ENCODE assay signal across 8 mouse cellular contexts in genomic region chr4:135801543-135801942, GRCm38 (mm10). TPM values are rescaled to one million over a fixed set of nuclear protein-coding genes. Genes with fewer than 3 reads are reported as not detected.
DNase-seq lines count a peak whose midpoint lies in the region; ATAC-seq and TF ChIP-seq lines count a peak whose summit lies in the region.

No protein-coding gene starts in this region.

- no peak for TF ChIP-seq EP300 in ES-Bruce4 (IDR thresholded peaks at IDR 0.05; ENCODE audit: insufficient read depth, low read depth, low read length)

- H3K27me3 ChIP-seq in ES-Bruce4 (ENCODE audit: control insufficient read depth, insufficient read depth, low read length, poor library complexity, severe bottlenecking), result no peaks in the 10 kb centered on the region
- no peaks in the 10 kb centered on the region for H3K27me3 ChIP-seq in lung, embryonic 14.5 days (ENCODE audit: insufficient read depth, low read length)

- DNase-seq in brain, adult 2 months (ENCODE audit: low read depth, low spot score), result peak; percentile 85
- peak; percentile 92 to 95 for DNase-seq in heart, postnatal 10 days
- peak; percentile 76 to 90 for DNase-seq in layer of hippocampus, adult 2 months (ENCODE audit: low spot score in 2 of 2)
- DNase-seq in lung, embryonic 14.5 days, result peak; percentile 96
- peak; percentile 81 for DNase-seq in retina, postnatal 7 days (ENCODE audit: low read depth, low spot score)
- peak; percentile 76 to 88 for DNase-seq in urinary bladder, adult 18-20 months (ENCODE audit: low spot score in 2 of 2)

- H3K36me3 ChIP-seq in ES-Bruce4 (ENCODE audit: control insufficient read depth, insufficient read depth, low read length, poor library complexity, severe bottlenecking), result no peaks in the 10 kb centered on the region
- no peaks in the 10 kb centered on the region for H3K36me3 ChIP-seq in lung, embryonic 14.5 days (ENCODE audit: insufficient read depth)

- no peak overlapping the region for H3K27ac ChIP-seq in ES-Bruce4 (ENCODE audit: insufficient read depth, low read length)
- H3K27ac ChIP-seq in layer of hippocampus, adult 2 months, result no peak overlapping the region
- no peak overlapping the region for H3K27ac ChIP-seq in lung, embryonic 14.5 days (ENCODE audit: low read depth)

- intact Hi-C loops in heart, postnatal 10 days (cut with DNase I), result loop anchor here (1.0 to 5.0 kb wide), 3 partner anchors 36 to 121 kb away; partner anchors contain the start of gene Fuca1

- 21% methylated on average over 8 of the region's 8 CpGs for WGBS in lung, embryonic 14.5 days

- no peak overlapping the region for H3K4me3 ChIP-seq in ES-Bruce4 (ENCODE audit: low read depth, low read length)
- no peak overlapping the region for H3K4me3 ChIP-seq in layer of hippocampus, adult 2 months
- H3K4me3 ChIP-seq in lung, embryonic 14.5 days (ENCODE audit: low read depth, low read length), result no peak overlapping the region

- H3K4me2 ChIP-seq in lung, embryonic 14.5 days, result no peak overlapping the region

- peak; percentile 98 for TF ChIP-seq CTCF in ES-Bruce4 (IDR thresholded peaks at IDR 0.05; ENCODE audit: low read depth, low read length)
- TF ChIP-seq CTCF in layer of hippocampus, adult 2 months (conservative IDR thresholded peaks at IDR 0.05), result peak; percentile 97
- TF ChIP-seq CTCF in lung, embryonic 14.5 days (IDR thresholded peaks at IDR 0.05; ENCODE audit: low read depth), result peak; percentile 97

- no peaks in the 10 kb centered on the region for H3K9me3 ChIP-seq in ES-Bruce4 (replicated peaks; ENCODE audit: control insufficient read depth, insufficient read depth, low read length, poor library complexity, severe bottlenecking)
- H3K9me3 ChIP-seq in lung, embryonic 14.5 days (ENCODE audit: low read depth, low read length), result no peaks in the 10 kb centered on the region

- no peak overlapping the region for H3K9ac ChIP-seq in ES-Bruce4 (ENCODE audit: low read depth, poor library complexity, severe bottlenecking)
- no peak overlapping the region; the same call in 1 of the 2 replicates for H3K9ac ChIP-seq in lung, embryonic 14.5 days

- TF ChIP-seq POLR2A in ES-Bruce4 (IDR thresholded peaks at IDR 0.05; ENCODE audit: insufficient read depth, low read length), result no peak

- ATAC-seq in erythroblast, adult 5-6 weeks (replicated peaks; ENCODE audit: low FRiP score, poor library complexity, severe bottlenecking), result peak; percentile 76
- ATAC-seq in lung, embryonic 14.5 days (ENCODE audit: insufficient read depth), result peak; percentile 52; the same call in 1 of the 2 replicates

- H3K4me1 ChIP-seq in ES-Bruce4 (ENCODE audit: control insufficient read depth, insufficient read depth, low read length), result peaks cover 3% of the 10 kb centered on the region
- 0 out of 2 replicates have a peak, but pooled peaks cover 4% of the 10 kb centered on the region for H3K4me1 ChIP-seq in lung, embryonic 14.5 days (ENCODE audit: insufficient read depth)

RNA-seq across cellular contexts. Expression of gene Myom3, which starts 42.0 kb away (rescaled TPM):
- polyA plus RNA-seq in ES-Bruce4 (2011; ENCODE audit: insufficient read depth, insufficient read length, low read depth, missing spikeins), result 0.33 TPM in 1 of 2 replicates, not detected in the other
- total RNA-seq in erythroblast, adult 5-6 weeks (2015; ENCODE audit: low replicate concordance), result not detected in 2 replicates
- 0.51 TPM in 1 of 2 replicates, not detected in the other for total RNA-seq in erythroblast, adult 5-6 weeks (2017; ENCODE audit: low replicate concordance)
- under 1 TPM; 0.77 to 0.84 TPM for total RNA-seq in heart, postnatal 10 days (2021)
- under 1 TPM; 0.56 to 0.76 TPM for total RNA-seq in layer of hippocampus, adult 2 months (2021)
- not detected in 2 replicates for polyA plus RNA-seq in lung, embryonic 14.5 days (2014; fragmentation: Nextera tagmentation; extraction: Ambion mirVana)

RNA-seq across cellular contexts. Expression of gene Srsf10, which starts 54.0 kb away (rescaled TPM):
- polyA plus RNA-seq in ES-Bruce4 (2011; ENCODE audit: insufficient read depth, insufficient read length, low read depth, missing spikeins), result 293 and 302 TPM in 2 replicates
- 116 and 151 TPM in 2 replicates for total RNA-seq in erythroblast, adult 5-6 weeks (2015; ENCODE audit: low replicate concordance)
- total RNA-seq in erythroblast, adult 5-6 weeks (2017; ENCODE audit: low replicate concordance), result 176 and 297 TPM in 2 replicates
- 10 to 100 TPM; 61.2 to 64.1 TPM for total RNA-seq in heart, postnatal 10 days (2021)
- total RNA-seq in layer of hippocampus, adult 2 months (2021), result 10 to 100 TPM; 82.6 to 94.2 TPM
- polyA plus RNA-seq in lung, embryonic 14.5 days (2014; fragmentation: Nextera tagmentation; extraction: Ambion mirVana), result 322 and 336 TPM in 2 replicates
